Mouse (Mus musculus) layer of hippocampus, adult 2 months (tissue): ENCODE measurements around the gene Trir. TPM values are rescaled to one million over a fixed set of nuclear protein-coding genes. Genes with fewer than 3 reads are reported as not detected.

Source experiments
- DNase-seq, 2 experiments: peaks; one replicate each; pipeline ENCODE4 v3.0.0; 2022; ENCODE audit warnings: low spot score in 2 of 2
- H3K27ac ChIP-seq: fragments of 200-600 bp; 2 replicates; pipeline ENCODE4 v1.8.1; 2022
- H3K4me3 ChIP-seq: fragments of 200-600 bp; 2 replicates; pipeline ENCODE4 v1.8.1; 2022; ENCODE audit warnings: mild to moderate bottlenecking
- CTCF ChIP-seq: fragments of 200-600 bp; conservative IDR thresholded peaks from 2 replicates; pipeline ENCODE4 v1.8.1; 2022; ENCODE audit warnings: antibody characterized with exemption, mild to moderate bottlenecking, moderate library complexity
- total RNA-seq, 2 experiments: library from RNA; stranded (reverse); gene quantifications; 2 replicates each; pipeline ENCODE4 v1.2.3; 2021

The Trir gene
- total RNA-seq, 2 experiments from 2014 or later, result 125 to 136 TPM

DNA sequence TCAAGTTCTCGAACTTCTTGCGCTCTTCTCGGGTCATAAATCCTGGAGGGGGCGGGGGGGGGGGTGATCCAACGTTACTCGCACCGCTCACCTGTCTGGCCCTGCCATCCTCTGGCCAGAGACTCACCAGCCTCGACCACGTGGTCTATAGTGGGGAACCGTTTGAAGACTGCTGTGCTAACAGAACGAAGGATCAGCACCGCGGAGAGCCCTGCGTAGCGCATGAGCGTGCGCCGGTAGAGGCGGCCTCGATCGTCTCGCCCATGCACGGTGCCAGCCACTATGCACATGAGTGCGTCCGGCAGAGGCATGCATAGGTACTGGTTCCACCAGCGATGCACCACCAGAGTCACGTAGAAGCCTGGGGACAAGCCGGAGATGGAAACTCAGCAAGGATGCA, 15.4 kb upstream of the Trir start:
- no peak for DNase-seq
- Histone ChIP-seq H3K4me3 (no peak overlapping the region), H3K27ac (no peak overlapping the region)
- no peak for TF ChIP-seq CTCF

DNA sequence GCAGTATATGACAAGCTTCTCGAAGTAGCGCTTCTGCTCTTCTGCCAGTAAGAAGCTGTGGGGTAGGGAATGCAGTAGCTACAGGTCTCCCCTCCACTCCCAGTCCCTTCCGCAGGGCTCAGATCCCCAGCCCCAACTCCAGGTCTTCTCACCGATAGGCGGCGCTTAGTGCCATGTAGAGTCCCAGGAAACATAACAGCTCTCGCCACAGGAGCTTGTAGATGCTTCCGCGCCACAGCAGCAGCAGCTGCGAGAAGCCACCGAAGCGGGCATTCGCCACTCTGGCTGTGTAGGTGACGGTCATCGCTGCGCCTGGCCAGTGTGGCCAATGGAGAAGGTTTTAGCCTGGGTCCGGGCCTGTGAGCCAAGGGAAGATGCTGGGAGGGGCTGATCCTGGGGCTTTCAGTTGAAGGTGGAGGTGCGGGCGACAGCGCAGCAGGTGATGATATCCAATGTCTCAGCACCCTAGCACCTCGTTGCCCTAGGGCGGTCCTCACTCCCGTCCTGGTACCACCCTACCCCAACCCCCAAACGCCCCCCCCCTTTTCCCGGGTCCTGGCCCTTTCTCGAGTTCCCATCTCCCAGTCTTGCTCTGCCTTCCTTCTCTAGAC, 13.3 kb upstream of the Trir start:
- Histone ChIP-seq H3K27ac (peak overlapping the region; percentile 76; the same call in 1 of the 2 replicates), H3K4me3 (peak overlapping the region; percentile 60)
- DNase-seq, result peak; percentile 73
- TF ChIP-seq CTCF, result peak; percentile 86

DNA sequence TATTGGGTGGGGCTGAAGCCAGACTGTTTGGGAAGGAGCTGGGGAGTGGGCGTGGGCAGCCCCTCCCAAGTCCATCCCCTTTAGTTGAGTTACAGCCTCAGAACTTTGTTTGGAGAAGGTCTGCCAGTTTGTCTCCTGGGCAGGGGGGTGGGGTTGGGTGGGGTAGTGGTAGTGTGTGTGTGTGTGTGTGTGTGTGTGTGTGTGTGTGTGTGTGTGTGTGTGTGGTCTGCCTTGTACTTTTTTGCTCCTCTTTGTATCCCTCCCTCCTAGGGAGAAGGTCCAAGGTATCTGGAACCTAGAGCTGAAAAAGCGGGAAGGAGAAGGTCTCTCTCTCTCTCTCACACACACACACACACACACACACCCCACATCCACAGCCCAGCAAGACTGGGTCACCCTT, 12.2 kb upstream of the Trir start, which contains the start of gene Best2:
TSS of gene Best2 (minus strand) at position 101 of the 400 bp plus-strand sequence.
- Histone ChIP-seq H3K4me3 (peak within 1 kb of the TSS; percentile 60), H3K27ac (peak within 1 kb of the TSS; percentile 76; the same call in 1 of the 2 replicates)
- DNase-seq, result no peak
- TF ChIP-seq CTCF, result no peak

DNA sequence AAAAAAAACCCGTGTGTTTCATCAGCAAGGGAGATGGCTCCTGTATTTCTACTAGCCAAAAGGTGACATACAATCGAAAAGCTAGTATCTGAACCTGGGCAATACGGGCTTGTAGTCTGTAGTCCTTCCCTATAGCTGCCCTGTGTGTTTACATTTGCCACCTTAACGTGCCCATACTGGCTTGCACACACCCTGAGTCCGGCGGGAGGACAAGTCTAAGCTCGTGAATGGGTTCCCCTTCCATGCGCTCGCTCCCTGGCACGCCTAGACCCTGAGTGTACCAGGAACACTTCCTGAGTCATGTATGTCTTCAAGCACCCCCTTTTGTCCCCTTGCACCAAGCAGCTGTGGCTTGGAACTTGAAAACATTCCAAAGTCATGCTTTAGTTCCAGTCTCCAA, 9.9 kb upstream of the Trir start:
- no peak for TF ChIP-seq CTCF
- Histone ChIP-seq H3K4me3 (no peak overlapping the region), H3K27ac (no peak overlapping the region)

DNA sequence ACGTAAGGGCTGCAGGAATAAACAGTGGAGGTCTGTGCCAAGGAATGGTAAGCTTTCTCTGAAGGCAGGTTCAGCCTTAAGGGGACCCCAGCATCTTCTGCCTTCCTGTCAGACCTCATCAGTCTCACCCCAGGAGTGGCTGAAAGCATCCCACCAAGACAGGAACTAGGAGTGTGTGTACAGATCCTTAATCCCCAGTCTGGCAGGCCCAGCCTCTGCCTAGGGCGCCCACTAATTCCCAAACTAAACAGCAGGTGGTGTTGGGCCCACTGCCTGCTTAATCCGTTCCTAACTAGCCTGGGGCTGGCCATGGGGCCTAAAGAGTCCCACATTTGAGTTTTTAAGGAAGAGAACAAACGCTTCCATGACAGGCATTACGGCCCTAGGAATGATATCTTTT, 9.4 kb upstream of the Trir start:
- Histone ChIP-seq H3K27ac (no peak overlapping the region), H3K4me3 (no peak overlapping the region)
- peak; percentile 22; the same call in 1 of the 2 replicates for TF ChIP-seq CTCF
- no peak for DNase-seq

More for the DNA sequence above, 9.9 kb upstream of the Trir start:
- DNase-seq, result no peak

DNA sequence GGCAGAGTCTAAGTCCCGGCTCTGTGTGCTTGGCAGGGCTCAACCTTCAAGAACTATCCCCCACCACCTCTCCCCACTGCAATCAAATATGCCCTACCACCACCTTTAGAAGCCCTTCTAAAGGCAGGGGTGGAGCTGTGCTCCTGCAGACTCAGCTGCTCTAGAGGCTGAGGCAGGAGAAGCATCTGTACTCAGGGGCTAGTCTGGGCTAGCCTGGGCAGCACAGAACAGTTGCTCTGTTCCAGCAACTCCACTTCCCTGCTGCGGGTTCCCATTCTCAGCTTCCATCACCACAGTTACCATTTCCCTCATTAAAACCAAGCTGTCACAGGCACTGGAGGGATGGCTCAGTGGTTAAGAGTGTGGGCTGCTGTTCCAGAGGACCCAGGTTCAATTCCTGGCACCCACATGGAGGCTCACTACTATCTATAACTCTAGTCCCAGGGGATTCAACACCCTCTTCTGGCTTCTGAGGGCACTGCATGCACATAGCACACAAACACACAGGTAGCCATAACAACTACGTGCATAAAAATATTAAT, 5.0 kb upstream of the Trir start:
- Histone ChIP-seq H3K27ac (no peak overlapping the region), H3K4me3 (no peak overlapping the region)
- TF ChIP-seq CTCF, result peak; percentile 35; the same call in 1 of the 2 replicates
- DNase-seq, result no peak

DNA sequence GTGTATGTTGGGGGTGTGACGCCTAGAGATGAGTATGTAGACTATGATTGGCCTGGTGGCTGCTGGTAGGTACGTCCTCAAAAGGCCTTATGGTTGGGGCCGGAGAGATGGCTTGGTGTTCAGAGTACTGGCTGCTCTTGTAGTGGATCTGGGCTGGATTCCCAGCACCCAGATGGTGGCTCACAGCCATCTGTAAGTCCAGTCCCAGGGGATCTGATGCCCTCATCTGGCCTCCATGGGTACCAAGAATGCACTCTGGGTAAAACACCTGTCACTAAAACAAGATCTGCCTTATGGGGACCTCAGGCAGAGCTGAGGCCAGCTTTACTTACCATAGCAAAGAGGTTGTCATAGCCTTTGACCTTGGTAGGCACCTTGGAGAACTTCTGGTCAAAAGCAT, 2.8 kb upstream of the Trir start:
- no peak for DNase-seq
- TF ChIP-seq CTCF, result no peak
- Histone ChIP-seq H3K4me3 (peak overlapping the region; percentile 98), H3K27ac (no peak overlapping the region)

DNA sequence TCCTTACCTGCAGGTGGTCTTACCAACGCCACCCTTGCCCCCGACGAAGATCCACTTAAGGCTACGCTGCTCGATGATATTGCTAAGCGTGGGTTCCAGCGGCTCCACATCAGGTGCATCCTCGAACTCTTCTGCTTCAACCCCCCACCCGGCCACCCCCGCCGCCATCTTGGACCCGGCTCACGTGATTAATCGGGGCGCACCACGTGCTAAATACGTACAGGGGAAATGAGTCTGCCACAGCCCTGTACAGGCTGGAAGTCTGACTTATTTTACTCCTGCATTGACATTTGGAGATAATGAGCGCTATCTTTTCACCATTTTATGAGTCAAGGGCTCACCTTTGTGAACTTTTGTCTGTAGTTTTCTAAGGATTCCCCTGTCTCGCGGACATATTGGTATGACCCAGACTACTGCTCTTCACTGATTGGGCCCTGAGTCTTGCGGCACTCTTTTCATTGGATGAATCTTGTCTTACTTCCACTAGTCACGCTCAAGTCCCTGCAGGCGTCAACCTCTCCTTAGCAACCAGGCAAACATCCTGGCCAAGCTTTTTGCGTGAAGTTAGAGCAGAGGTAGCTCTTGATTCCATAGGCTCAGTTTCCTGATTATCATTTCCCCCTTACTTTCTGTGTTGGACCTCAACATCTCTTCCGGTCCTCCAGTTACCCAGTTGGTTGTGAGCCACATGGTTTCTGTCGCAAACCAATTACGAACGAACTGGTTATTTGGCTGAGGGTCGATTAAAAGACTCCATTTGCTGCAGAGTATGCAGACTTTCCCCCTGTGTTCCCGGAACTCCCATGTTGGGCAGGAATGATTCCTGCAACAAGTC, 1.3 kb upstream of the Trir start, which contains the start of gene Asna1:
TSS of gene Asna1 (minus strand) at position 184 of the 835 bp plus-strand sequence.
- Histone ChIP-seq H3K4me3 (peak within 1 kb of the TSS; percentile 98), H3K27ac (peak within 1 kb of the TSS; percentile 99)
- peak; percentile 71 to 92 for DNase-seq
- TF ChIP-seq CTCF, result no peak

DNA sequence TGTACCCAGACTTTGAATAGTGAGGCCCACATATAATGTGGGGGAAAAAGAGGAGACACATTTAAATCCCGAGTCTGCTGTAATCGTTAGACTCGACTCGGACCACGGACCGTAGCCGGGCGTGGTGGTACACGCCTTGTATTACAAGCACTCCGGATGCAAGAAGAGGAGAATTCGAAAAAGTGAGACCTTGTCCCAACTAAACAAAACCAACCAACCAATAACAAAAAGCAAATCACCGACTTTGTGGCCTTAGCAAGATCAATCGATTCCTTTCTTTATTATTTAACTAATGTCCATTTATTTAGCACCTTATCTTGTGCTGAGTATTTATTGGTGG, 863 bp downstream of the Trir start:
- peak overlapping the region; percentile 98 for H3K4me3 ChIP-seq
- peak overlapping the region; percentile 99 for H3K27ac ChIP-seq
- TF ChIP-seq CTCF, result no peak
- no peak for DNase-seq

DNA sequence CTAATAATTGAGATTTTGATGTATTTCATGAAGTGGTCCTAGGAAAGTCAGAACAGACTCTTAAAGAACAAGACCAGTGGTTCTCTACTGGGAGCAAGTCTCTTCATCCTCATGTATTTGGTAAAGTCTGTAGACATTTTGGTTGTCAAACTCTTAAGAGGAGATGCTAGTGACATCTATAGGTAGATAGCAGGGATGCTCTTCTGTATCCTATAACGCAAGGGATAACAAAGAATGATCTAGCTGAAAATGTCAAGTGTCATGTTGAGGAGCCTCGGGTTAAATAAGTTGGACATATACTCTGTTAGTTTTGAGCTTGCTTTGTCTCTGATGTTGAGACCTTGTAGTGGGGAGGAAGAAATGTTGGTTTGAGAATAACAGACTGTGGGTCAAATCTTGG, 1.3 kb downstream of the Trir start:
- no peak for DNase-seq
- peak; percentile 51 for TF ChIP-seq CTCF
- Histone ChIP-seq H3K4me3 (peak overlapping the region; percentile 98), H3K27ac (peak overlapping the region; percentile 99)

DNA sequence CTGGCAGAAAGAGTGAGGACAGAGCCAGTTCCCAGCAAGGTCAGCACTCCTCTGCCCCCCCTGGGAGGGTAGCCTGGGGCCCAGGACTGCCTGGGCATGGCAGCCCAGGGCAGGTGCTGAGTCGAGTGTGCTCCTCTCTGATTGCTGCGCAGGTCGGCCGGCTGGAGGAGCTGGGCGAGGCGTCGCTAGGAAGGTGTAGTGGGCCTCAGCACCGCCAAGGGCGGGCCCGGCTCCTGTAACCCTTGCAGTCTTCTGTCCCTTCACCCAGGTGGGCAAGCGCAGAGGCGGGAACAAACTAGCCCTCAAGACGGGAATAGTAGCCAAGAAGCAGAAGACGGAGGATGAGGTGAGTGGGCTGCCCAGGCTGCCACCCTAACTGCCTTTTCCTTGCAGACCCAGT, 2.6 kb downstream of the Trir start:
- no peak for DNase-seq
- no peak for TF ChIP-seq CTCF

DNA sequence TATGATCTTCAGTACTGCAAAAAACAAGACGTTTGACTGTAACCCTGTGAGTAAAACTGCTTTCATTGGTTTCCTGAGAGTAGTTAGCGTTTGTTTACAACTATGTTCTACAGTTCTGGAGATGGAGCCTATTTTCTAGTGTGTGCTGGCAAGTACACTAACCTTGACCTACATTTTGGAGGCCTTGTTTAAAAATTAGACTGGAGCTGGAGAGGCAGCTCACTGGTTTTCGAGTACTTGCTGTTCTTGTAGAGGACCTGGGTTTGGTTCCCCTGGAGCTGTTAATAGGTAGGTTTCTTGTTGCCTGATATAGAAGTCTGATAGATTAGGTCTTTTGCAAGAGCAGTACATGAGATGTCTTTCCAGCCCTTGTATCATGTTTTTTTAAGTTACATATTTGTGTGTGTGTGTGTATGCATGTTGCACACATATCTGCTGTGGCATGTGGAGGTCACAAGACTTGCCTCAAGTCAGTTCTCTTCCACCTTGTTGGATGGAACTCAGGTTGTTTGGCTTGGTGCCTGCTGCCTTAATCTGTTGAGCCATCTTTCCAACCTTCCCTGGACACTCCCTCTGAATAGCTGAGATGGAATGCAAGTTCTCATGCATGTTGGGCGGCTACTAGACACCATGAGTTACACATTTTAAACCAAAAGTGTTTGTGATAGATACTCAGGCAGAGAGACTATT, 6.1 kb downstream of the Trir start:
- Histone ChIP-seq H3K27ac (no peak overlapping the region), H3K4me3 (no peak overlapping the region)
- no peak for DNase-seq
- TF ChIP-seq CTCF, result no peak

More for the DNA sequence above, 2.6 kb downstream of the Trir start:
- peak overlapping the region; percentile 98; the same call in 1 of the 2 replicates for H3K4me3 ChIP-seq
- H3K27ac ChIP-seq, result 0 out of 2 replicates have a peak overlapping the region, but pooled peaks have one; percentile 46

DNA sequence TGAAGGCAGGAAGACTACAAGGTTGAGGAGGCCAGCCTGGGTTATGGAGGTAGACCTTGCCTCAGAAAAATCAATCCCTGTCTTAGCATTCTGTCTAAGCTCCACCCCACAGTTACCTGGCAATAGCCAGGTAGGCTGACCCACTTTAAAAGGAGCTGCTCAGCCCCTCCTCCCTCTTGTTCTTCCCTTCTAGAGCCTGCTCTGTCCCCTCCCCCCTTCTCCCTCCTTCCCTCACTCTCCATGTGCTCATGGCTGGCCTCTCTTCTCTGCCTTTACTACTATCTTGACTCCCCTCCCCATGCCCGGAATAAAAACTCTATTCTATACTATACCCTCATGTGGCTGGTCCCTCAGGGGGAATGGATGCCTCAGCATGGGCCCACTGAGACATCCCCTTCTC, 7.2 kb downstream of the Trir start:
- Histone ChIP-seq H3K27ac (no peak overlapping the region), H3K4me3 (no peak overlapping the region)
- DNase-seq, result no peak
- TF ChIP-seq CTCF, result no peak
